Mouse (Mus musculus): ENCODE data around the gene Ppp2r5a.

DNA sequence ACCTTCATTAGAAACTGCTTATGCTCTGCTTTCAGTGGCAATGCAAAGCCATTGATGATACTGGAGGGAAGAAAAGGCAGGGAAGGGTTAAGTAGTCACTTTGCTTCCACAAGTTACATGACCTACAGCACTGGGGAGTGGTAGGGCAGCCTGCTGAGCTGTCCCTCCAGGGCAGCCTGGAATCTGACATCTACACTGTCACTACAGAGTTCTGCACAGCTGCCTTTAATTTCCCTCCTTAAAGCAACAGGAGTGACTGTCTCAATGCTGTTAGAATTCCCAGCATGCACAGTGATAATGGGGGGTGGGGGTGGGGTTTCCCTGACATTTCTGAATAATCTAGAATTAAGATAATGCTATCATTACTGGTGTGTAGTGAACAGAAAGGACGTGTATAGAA is 46.1 kb downstream of the Ppp2r5a start:
- TF ChIP-seq EP300 (IDR thresholded peaks at IDR 0.05; ENCODE audit: insufficient read depth, low read depth, low read length) (no peak), POLR2A (IDR thresholded peaks at IDR 0.05; ENCODE audit: insufficient read depth, low read length) (no peak), CTCF (IDR thresholded peaks at IDR 0.05; ENCODE audit: low read depth, low read length) (no peak)
